Mouse (Mus musculus): Measurements from ENCODE around the gene Tmem179. TPM values are rescaled to one million over a fixed set of nuclear protein-coding genes. Genes with fewer than 3 reads are reported as not detected.

Gene Tmem179
- not detected for total RNA-seq (2023)

DNA sequence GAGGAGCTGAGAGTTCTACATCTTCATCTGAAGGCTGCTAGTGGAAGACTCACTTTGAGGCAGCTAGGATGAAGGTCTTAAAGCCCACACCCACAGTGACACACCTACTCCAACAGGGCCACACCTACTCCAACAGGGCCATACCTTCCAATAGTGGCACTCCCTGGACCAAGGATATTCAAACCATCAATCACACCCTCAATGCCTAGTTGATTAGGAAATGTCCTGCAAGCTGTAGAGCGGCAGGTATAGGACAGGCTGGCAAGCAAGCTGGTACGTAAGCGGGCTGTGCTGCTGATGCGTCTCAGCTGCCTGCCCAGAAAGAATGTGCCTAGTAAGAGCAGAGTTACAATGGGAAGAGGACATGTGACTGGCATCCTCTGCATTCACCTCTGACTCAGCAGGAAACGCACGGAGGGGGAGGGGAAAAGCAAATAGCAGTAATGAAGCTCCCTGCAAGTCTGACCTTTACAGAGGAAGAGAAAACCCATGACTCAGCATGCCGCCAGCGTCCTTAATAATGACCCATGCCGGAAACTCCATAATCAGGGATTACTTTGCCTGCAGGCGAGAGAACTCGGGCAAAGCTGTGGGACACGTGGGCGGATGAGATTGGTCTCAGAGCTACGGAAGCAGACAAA is at the start of gene Tmem179:
Gene Tmem179 (minus strand): TSS at position 51 of the 641 bp plus-strand sequence.

DNA sequence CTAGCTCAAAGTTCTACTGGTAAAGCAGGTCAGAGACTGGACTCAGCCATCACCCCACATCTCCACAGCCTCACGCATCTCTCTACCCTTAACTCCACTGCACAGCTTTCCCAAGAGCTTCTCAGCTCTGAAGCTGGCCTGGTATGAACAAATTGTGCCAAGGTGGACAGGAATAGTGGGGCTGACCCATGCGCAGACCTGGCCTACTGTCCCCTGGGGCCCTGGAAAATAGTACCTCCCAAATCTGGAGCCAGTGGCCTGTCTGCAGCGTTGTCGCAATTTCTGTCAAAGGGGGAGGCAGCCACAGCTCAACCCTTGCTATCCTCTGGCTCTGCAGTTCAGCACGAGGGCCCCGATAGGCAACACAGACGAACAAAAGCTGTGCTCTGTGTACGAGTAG is 27.4 kb downstream of the Tmem179 start, which contains the start of gene A530016L24Rik:
Gene A530016L24Rik (plus strand): TSS at position 315 of the 400 bp plus-strand sequence.

Other genes starting within 250 kb of the Tmem179 start
- not detected for gene A530016L24Rik, start 27.3 kb downstream of the Tmem179 start, total RNA-seq (2023)
- gene Inf2, start 72.0 kb upstream of the Tmem179 start, total RNA-seq (2023) = 87.6 TPM
- gene Adssl1, start 103.3 kb upstream of the Tmem179 start, total RNA-seq (2023) = 1.5 TPM
- gene Siva1, start 127.9 kb upstream of the Tmem179 start, total RNA-seq (2023) = 20.4 TPM
- 74.5 TPM for gene Akt1, start 158.1 kb upstream of the Tmem179 start, total RNA-seq (2023)
- gene Zbtb42, start 162.1 kb upstream of the Tmem179 start, total RNA-seq (2023) = 3.1 TPM
- gene Cep170b, start 203.7 kb upstream of the Tmem179 start, total RNA-seq (2023) = 10.2 TPM
- gene Pld4, start 243.9 kb upstream of the Tmem179 start, total RNA-seq (2023) = 24.4 TPM

Data from CD8-positive naive resting alpha-beta T cell, adult 57 days (primary cell).